Mouse (Mus musculus) neutrophil, adult 59 days (primary cell): Measurements from ENCODE around the gene P3h2. TPM values are rescaled to one million over a fixed set of nuclear protein-coding genes. Genes with fewer than 3 reads are reported as not detected.

Experiments
- total RNA-seq, 2 experiments: library from RNA; stranded (reverse); gene quantifications; 1 replicate in 1 of 2; 2 replicates in 1 of 2; pipeline ENCODE4 v1.2.4; 2023

P3h2 gene
- under 1 TPM; 0.44 to 0.64 TPM for total RNA-seq

GRCm38 (mm10) chr16:26105115-26105974, at the start of gene P3h2:
P3h2 (minus strand) TSS chr16:26105784.

